Mouse (Mus musculus): ENCODE measurements around the gene Atrnl1. TPM values are rescaled to one million over a fixed set of nuclear protein-coding genes. Genes with fewer than 3 reads are reported as not detected.
"Not testable (repeated sequence)": the region's sequence is repeated elsewhere in the genome, so short reads cannot be mapped to it uniquely, and the experiment has no call there.

Gene Atrnl1
- total RNA-seq, 2 experiments from 2014 or later, result 24.3 to 24.9 TPM

DNA sequence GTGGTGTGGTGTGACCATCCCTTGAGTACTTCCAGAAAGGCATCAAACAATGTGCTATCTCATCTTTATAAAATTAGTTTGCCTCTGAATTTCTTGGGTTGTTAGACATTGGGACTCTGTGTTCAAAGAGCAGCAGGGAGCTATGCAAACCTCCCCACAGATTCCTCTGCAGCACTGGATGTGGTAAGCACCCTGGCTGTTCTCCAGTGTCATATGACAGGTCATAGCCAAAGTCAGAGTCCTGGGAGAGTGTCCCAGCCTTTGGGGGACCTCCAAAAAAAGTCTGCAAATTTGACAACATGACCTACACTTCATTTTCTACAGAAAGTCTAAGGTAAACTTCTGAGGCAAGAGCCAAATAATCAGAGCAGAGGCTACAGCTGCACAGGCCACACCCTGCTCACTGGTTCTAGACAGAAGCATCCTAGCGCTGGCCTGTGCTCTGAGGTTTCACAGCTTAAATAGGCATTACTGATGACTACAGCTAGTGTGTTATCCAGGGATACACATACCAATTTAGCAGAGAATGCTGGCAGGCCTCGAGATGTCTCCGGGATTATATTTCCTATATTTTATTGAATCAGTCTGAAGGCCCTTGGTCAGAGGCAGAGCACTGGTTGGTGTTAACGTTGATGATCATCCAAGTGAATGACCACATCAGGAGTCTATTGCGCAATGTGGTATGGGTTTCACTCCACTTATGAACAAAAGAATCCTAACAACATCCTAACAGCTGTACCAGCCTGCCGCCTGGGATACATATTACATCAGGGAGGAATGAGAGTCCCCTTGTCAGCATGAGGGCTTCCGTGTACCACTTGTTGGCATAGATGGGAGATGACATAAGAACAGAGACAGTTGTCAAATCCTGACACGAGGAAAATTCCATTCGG, 406.0 kb downstream of the Atrnl1 start:
- peak; percentile 61 to 69 for DNase-seq
- intact Hi-C loops (cut with DNase I), result no loop called here

DNA sequence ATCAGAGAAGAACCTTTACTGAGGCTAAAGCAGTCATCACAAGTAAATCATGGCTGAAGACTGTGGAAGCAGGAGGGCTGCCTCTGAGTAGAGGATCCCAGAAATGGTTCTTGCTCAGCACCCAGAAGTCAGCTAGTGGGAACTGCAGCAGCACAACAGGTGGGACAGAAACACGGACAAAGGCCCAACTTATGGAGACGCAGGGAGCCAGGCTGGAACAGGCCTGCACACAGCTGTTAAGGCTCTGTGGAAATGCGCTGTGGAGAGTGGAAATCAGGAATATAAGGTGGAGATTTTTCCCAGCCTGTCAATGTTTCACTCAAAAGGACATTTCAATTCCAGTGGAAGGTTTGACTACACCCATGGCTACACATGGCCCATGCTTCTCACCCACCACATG, 406.6 kb downstream of the Atrnl1 start:
- intact Hi-C loops (cut with DNase I), result no loop called here
- DNase-seq, result peak in 1 of 2 experiments; percentile 6

DNA sequence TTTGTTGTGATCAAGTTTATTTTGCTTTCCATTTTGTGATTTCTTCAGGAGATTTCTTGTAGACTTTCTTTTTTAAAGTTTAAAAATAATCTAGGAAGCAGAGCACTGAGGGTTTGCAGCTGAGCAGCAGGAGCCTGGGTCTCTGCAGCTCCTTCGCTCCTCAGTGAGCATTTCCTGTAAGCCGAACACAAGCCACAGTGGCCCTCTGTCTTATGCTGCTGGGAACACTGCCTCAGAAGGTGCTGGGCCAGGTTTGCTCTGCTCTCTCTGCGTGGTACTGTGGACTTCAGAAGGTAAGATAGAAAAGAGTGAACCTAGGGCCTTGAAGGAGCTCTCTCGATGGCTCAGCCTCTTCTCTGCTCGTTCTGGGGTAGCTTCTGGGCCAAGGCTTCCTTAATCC, 407.9 kb downstream of the Atrnl1 start:
- intact Hi-C loops (cut with DNase I), result no loop called here

DNA sequence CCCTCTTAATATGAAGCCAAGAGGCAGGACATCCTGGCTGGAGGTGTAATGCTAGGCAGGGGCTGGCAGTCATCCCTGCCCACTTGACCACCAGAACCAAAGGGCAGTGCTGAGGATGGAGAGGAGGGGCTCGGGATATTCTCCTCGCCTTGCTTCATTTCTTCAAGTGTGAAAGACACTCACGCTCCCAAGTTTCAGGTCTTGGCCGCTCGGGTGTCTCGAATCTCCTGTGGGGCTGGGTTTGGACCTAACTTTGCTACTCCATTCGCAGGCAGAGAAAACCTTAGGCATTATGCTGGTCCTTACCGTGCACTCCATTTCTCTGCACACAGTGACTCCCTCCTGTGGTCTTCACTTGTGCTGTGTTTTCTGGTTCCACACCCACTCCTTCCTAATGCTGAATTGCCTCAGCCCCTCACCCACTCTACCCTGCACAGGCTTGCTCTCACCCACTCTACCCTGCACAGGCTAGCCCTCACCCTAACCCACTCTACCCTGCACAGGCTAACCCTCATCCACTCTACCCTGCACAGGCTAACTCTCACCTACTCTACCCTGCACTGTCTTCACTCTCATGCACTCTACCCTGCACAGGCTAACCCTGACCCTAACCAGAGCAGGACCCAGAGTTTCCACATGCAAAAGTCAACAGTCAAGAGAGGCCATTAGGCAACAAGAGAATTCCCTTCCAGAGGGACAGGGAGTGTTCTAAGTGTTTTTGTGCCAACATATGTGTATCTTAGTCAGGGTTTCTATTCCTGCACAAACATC, 410.9 kb downstream of the Atrnl1 start:
- DNase-seq, result no peak
- intact Hi-C loops (cut with DNase I), result no loop called here

More for the DNA sequence above, 407.9 kb downstream of the Atrnl1 start:
- DNase-seq, result no peak

DNA sequence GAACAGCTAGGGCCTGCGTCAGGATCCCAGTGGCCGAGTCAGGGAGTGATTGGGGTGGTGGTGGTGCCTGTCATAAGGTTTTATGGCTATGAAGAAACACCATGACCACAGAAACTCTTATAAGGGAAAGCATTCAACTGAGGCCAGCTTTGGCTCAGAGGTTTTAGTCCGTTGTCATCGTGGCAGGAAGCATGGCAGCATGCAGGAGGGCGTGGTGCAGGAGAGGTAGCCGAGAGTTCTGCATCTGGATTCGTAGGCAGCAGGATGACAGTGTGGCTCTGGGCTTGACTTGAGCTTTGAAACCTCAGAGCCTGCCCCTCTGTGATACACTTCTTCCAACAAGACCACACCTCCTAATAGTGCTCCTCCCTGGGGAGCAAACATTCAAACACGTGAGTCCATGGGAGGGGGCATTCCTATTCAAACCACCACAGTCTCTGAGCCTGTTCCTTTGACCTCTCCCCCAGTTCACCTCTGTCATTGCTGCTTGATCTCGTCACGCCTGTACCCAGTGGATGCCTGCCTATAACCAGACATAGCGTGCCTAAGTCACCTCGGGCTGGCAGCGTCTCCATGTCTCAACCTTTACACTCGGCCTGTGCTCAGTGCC, 412.5 kb downstream of the Atrnl1 start:
- intact Hi-C loops (cut with DNase I), result no loop called here
- DNase-seq, result no peak

DNA sequence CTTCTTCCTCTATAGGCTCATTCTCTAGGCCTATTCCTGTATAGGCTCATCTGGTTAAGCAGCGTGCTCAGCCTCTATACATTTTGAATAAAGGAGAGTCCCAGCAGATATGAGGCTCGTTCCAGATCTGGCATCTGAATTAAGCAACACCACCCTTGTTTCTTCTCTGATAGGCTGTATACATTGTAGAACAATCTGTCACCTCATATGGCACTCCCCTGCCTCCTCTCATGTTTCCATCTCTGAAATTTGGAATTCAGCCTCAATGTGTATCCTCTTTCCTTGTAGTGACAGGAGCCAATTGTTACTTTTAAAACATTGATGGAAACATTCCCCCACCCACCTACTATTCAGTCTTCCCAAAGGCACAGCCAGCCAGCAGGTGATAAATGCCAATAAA, 414.2 kb downstream of the Atrnl1 start:
- intact Hi-C loops (cut with DNase I), result no loop called here
- no peak for DNase-seq

DNA sequence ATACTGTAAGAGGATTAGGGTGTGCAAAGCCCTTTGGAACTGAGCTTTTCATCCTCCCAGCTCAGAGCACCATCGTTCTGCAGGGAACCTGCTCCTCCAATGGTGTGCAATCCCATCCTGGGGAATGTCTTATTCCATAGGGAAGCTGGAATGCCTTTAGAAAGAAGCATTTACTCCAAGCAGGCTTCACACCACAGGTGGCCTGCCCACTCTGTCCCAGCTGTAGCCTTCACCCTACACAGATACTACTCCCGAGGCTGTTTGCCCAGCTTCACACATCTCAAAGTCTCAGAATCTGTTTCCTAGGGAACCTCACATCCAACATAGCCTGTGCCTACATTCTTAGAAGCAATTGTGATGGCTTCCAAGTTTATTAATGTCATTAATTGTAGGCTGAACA, 418.8 kb downstream of the Atrnl1 start:
- intact Hi-C loops (cut with DNase I), result no loop called here
- no peak for DNase-seq

DNA sequence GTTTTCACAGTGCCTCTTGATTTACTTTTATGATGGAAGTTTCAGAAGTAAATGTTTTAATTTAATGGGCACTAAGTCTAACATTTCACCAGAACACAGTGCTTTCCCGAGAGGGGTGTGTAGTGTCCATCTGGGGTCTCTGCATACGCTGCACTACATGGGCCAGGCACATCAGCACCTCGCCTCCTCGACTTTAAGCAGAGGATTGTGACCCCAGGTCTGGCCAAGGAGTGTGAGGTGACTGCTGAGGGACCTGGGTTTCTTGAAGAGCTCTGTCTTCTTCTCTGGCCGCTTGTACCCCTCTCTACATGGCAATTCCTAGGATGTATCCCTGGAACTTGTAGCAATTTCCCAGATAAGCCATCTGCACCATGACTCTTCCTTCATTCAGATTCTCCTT, 422.4 kb downstream of the Atrnl1 start:
- intact Hi-C loops (cut with DNase I), result no loop called here
- no peak for DNase-seq

DNA sequence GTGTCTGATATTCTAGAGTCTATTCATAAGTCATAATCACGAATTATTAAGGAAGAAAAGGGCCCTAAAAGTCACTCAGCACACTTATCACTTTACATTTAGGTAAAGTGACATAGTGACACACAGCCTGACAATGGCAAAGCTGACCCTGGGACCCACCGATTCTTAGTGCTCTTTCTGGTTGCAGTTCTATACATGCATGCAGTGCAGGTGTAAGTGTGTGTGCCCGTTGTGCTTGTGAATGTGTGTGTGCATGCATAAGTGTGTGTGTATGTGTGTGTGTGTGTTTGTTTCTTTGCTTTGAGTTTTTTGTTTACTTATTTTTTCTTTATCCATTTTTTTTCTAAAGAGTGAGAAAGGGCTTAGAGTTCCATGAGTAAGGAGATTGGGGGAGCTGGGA, 425.3 kb downstream of the Atrnl1 start:
- intact Hi-C loops (cut with DNase I), result no loop called here
- no peak for DNase-seq

DNA sequence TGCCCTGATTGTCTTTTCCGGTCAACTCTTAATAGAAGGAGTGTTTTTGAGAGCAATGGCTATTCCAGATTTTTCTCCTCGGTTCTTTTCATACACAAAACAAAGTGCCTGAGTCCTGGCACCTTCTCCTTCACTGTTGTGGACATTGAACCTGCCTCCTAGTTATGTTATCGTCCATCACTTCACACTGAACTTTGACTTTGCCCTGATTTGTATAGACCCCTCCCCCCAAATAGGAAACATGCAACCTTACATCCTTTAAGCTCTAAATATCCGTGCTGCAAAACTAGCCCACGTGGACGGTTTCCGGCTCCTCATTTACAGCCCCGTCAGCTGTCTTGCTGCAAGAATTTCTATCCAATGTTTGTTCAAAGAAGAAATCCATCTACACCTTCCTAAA, 432.3 kb downstream of the Atrnl1 start:
- intact Hi-C loops (cut with DNase I), result no loop called here
- DNase-seq, result no peak

DNA sequence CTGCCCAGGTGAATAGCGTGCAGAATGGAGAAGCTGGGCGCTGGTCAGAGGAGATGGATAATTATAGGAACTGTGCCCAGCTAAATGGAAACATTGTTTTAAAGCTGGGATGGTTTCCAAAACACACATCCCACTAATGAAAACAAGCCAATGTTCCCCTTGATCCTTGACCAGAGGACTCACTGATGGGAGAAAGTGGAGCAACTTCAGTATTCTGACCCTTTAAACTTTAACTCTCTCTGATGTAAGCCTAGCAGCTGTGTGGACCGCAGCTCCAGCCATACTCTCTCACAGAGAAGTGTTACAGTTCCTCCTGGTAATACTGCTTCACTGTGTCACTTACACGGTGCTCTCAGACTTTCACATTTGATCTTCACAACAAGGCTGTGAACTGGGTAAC, 432.7 kb downstream of the Atrnl1 start:
- DNase-seq, result no peak
- intact Hi-C loops (cut with DNase I), result no loop called here

DNA sequence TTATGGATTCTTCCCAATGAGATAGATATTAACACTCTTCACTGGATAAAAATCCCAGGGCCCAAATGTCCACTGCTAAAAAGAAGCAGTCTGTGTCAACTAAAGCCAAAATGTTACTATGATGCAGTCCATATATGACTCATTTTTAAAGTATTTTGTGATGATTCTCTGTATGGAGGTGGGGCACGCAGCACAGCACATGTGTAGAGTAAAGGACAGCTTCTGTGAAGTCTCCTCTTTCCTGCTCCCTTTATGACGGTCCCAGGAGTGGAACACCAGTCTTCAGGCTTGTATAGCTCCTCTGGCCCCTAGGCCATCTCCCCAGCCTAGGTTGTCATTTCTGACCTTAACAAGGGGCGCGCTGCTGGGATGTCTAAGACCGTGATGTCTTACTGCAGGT, 434.0 kb downstream of the Atrnl1 start:
- DNase-seq, result no peak
- intact Hi-C loops (cut with DNase I), result no loop called here

DNA sequence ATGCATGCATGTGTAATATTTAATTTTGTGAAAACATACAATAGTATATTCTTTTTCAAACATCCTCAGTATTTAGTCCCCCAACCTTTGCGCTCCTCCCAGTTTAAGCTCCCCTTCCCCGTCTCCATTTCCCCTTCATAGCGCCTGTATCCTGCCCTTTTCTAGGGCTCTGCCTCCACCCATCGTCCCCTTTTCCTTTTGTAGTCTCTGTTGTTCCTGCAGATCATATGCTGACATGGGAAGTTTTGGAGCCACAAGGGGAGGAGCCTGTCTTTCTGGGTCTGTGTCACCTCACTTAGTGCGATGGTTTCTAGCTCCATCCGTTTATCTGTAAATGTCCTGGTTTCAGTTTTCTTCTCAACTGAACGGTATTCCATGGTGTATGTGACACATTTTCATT, 435.8 kb downstream of the Atrnl1 start:
- DNase-seq, result no peak
- intact Hi-C loops (cut with DNase I), result no loop called here

DNA sequence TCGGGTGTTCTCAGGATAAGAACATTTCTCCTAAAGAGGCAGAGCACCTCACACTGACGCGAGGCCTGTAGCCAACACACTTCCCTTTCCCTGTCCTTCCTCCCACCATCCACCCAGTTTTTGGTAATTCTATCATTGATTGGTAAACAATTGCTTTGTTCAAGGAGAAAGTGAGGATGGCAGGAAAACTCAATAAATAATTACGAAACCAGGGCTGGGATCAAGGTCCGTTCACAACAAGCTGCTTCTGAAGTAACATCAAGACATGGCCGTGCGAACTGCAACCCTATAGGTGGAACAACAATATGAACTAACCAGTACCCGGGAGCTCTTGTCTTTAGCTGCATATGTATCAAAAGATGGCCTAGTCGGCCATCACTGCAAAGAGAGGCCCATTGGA, 439.6 kb downstream of the Atrnl1 start:
- intact Hi-C loops (cut with DNase I); DNase-seq: not testable (repeated sequence)

DNA sequence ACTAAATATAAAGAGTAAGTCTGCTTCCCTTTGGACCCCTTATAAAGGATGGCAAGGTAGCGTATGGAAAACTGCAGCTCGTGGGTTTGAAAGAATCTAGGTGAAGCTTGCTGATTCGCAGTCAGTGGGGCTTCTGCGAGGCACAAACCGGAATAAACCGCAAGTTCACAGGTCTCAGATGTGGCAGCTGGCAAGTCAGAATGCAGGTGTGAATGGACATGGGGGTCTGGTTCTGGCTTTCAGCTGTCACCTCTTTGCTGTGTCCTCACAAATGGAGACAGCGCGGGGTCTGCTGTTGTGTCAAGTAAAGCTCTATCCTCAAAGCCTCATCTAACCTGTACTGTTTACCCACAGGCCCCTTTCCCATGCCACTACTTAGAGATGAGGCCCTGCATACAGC, 440.2 kb downstream of the Atrnl1 start:
- DNase-seq, result no peak
- intact Hi-C loops (cut with DNase I), result no loop called here

DNA sequence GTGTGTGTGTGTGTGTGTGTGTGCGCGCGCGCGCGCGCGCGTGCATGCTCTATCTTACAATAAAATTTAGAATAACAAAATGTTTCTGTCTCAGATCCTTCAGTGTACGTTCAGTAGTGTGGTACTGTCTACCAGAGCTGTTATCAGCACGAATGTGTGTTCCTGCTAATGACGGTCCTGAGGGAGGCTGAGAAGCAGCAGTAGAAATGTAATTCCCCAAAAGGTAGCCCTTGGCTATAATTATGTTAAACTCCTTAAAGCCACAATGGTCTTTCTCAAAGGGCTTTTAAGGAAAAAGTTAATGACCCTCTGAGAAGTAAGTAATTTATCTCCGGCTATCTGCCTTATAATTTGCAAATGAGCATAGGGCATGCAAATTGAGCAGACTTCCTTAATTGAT, 441.1 kb downstream of the Atrnl1 start:
- intact Hi-C loops (cut with DNase I), result no loop called here
- DNase-seq, result no peak

DNA sequence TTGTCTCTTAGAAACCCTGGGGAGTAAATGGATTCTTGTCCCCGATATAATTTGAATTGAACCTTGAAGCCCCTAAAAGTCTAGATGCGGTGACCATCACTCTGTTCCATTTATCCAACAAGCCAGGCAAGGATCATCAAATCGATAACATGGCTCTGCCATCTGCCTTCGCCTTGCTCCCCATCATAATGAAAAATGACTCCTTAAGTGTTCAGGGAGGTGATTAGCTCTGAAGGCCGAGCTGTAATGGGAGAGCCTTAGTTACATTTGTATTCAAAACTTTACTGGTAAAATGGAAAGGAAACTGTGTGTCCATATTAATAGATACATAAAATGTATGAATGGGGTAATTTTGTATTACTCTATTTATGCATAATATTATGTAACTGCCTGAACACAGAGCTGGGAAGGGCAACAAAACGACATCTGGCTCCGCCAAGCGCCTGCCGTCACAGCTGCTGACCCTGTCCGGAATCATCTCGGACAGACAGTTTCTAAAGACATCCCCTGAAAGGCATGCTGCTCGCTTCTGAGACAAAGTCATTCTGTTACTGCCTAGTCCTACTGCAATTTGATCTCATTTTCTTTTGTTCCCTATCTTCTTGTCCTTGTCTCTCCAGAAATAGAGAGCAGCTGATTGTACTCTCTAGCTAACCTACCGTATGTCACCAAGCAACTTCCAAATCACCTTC, 441.8 kb downstream of the Atrnl1 start:
- intact Hi-C loops (cut with DNase I), result no loop called here
- no peak for DNase-seq

DNA sequence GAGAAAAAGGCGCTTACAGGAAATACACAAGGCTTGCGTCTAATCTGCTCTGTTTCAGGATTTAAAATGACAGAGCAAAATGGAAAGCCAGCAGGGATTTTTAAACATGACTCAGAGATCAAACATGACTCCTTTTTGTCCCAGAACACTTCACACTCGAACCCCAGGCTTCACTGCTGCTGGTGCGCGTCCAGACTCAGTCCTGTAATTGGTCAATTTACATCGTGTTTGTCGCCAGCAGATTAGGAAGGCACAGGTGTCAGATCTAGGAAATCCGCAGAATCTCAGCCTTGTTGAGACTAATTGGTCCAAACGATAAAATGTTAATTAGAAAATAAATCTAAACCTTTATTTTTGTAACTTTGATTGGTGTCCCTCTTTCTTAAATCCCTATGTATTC, 448.9 kb downstream of the Atrnl1 start:
- no peak for DNase-seq
- intact Hi-C loops (cut with DNase I), result no loop called here

DNA sequence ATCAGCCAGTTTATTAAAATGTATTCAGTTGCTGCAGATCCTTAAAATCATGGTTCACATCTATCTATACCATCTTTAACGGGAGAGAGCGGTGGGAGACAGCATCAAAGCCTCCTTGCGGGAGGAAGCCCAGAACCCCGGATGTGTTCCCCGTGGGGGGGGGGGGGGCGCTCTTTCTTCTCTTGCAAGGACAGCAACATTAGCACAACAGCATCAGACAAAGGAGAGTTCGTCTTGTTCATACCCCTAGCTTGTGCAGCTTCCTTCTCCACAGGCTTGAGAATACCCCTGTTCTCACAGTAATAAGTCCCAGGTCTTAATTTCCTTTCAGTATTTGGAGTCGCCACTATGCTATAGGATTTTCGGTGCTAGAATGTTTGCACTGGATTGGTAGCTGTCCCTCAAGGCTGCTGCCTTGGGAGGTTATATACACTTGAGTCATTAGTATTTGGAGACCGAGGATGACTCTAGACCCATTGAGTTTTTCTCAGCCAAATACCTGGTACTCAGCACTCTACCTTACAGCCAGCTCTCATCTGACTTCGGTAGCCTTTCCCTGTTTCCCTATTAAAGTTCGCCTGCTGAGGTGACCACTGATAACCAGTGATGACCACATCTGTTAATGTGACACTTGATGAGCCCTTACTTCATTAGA, 449.5 kb downstream of the Atrnl1 start:
- intact Hi-C loops (cut with DNase I), result no loop called here
- DNase-seq, result no peak

DNA sequence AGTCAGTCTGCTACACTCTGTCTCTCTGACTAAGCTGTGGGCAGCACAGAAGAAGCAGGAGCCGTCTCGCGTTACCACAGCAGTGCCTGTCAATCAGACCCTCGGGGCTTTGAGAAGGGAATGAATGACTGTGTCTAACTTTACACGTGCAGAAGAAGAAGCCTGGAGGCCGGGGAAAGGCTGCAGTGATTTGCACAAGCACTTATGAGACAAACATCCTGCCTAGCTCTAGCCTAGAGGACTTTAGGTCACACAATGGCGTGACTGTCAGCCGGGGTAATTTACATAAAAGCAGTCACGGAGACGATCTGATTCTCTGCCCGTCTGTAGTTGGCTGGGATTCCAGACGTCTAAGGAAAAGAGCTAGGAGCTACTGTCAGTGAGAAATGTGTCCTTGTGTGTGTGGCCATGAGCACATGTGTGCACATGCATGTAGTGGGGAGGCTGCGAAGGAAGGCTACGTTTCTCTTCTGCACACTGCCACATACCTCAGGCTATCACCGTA, 450.1 kb downstream of the Atrnl1 start:
- peak; percentile 11 to 12 for DNase-seq
- intact Hi-C loops (cut with DNase I), result no loop called here

Data from heart, postnatal 10 days (tissue).